Mouse (Mus musculus) kidney, postnatal 0 days (tissue): ENCODE data around the gene Iah1. TPM values are rescaled to one million over a fixed set of nuclear protein-coding genes. Genes with fewer than 3 reads are reported as not detected.

Source experiments
- ATAC-seq: fragments of 200-750 bp; cut with Nextera tagmentation; replicated peaks from 2 replicates; pipeline ENCODE4 v1.8.0; 2017; ENCODE audit warnings: low read depth, moderate number of reproducible peaks, moderate TSS enrichment, moderate library complexity; ENCODE audit not compliant: low FRiP score
- DNase-seq: peaks from one replicate; pipeline ENCODE4 v3.0.0-alpha.2; 2016; ENCODE audit warnings: low spot score
- H3K27ac ChIP-seq: fragments of 300-500 bp; sonication (generic); 2 replicates; pipeline ENCODE4 v1.5.1; 2014; ENCODE audit warnings: mild to moderate bottlenecking
- H3K27me3 ChIP-seq: fragments of 300-500 bp; sonication (generic); 2 replicates; pipeline ENCODE4 v1.6.1; 2014; ENCODE audit warnings: low read length, mixed read lengths; ENCODE audit not compliant: insufficient read depth
- H3K36me3 ChIP-seq: fragments of 300-500 bp; sonication (generic); 2 replicates; pipeline ENCODE4 v1.6.1; 2014; ENCODE audit warnings: low read length, mixed read lengths; ENCODE audit not compliant: insufficient read depth
- H3K4me1 ChIP-seq: fragments of 300-500 bp; sonication (generic); replicated peaks from 2 replicates; pipeline ENCODE4 v1.6.1; 2014; ENCODE audit warnings: antibody characterized with exemption, low read length, mixed read lengths; ENCODE audit not compliant: insufficient read depth
- H3K4me2 ChIP-seq: fragments of 300-500 bp; sonication (generic); 2 replicates; pipeline ENCODE4 v1.6.1; 2014; ENCODE audit warnings: mild to moderate bottlenecking, low read length, moderate library complexity, mixed read lengths
- H3K4me3 ChIP-seq: fragments of 300-500 bp; sonication (generic); replicated peaks from 2 replicates; pipeline ENCODE4 v1.5.1; 2014; ENCODE audit warnings: low read depth, low read length
- H3K9ac ChIP-seq: fragments of 300-500 bp; sonication (generic); 2 replicates; pipeline ENCODE4 v1.6.1; 2014; ENCODE audit warnings: low read depth, low read length
- H3K9me3 ChIP-seq: fragments of 300-500 bp; sonication (generic); replicated peaks from 2 replicates; pipeline ENCODE4 v1.6.1; 2016; ENCODE audit warnings: low read length, inconsistent platforms, mixed read lengths
- CTCF ChIP-seq: IDR thresholded peaks from 2 replicates; pipeline ENCODE4 v1.5.1; 2016; ENCODE audit warnings: antibody characterized with exemption, low read depth, mild to moderate bottlenecking, moderate library complexity
- WGBS: fragments of 180-500 bp; shearing (Covaris S2); extraction: QIAGEN DNeasy Blood & Tissue Kit; methylation state at CpG from one replicate; pipeline ENCODE4 v1.1.7; 2014; 5-methylcytosine and 5-hydroxymethylcytosine counted together
- polyA plus RNA-seq: library from polyadenylated mRNA; unstranded; fragments of >200 nt; fragmentation: Nextera tagmentation; extraction: Ambion mirVana; gene quantifications from 2 replicates; pipeline ENCODE4 v1.2.1, GENCODE M21; 2015

The Iah1 gene
- polyA plus RNA-seq, 1 experiment from 2014 or later: 150 TPM

GRCm38 (mm10) chr12:21362686-21363085 is 46.5 kb downstream of the Iah1 start:
- ATAC-seq: no peak
- Histone ChIP-seq H3K4me3 (no peak overlapping the region), H3K9ac (no peak overlapping the region), H3K9me3 (no peaks in the 10 kb centered on the region), H3K27me3 (no peaks in the 10 kb centered on the region), H3K4me1 (no peaks in the 10 kb centered on the region), H3K36me3 (no peaks in the 10 kb centered on the region), H3K27ac (no peak overlapping the region), H3K4me2 (no peak overlapping the region)
- no peak for DNase-seq
- no peak for TF ChIP-seq CTCF
- WGBS: 74% methylated on average over 2 of the region's 2 CpGs

- H3K9me3 ChIP-seq: no peaks in the 10 kb centered on the region
- H3K4me2 ChIP-seq: no peak overlapping the region
- H3K9ac ChIP-seq: no peak overlapping the region
- no peak for TF ChIP-seq CTCF
- no peaks in the 10 kb centered on the region for H3K4me1 ChIP-seq
- DNase-seq (no peak), ATAC-seq (no peak)
- H3K27ac ChIP-seq: no peak overlapping the region
- H3K27me3 ChIP-seq: no peaks in the 10 kb centered on the region
- no peaks in the 10 kb centered on the region for H3K36me3 ChIP-seq
- WGBS: 89% methylated on average over 3 of the region's 3 CpGs
- no peak overlapping the region for H3K4me3 ChIP-seq
These were observed 47.0 kb downstream of the Iah1 start for GRCm38 (mm10) chr12:21363195-21363594.

GRCm38 (mm10) chr12:21364624-21365435 is 48.6 kb downstream of the Iah1 start:
- Histone ChIP-seq H3K27me3 (no peaks in the 10 kb centered on the region), H3K4me1 (no peaks in the 10 kb centered on the region), H3K4me2 (no peak overlapping the region), H3K27ac (no peak overlapping the region), H3K4me3 (no peak overlapping the region), H3K9me3 (no peaks in the 10 kb centered on the region), H3K36me3 (no peaks in the 10 kb centered on the region), H3K9ac (no peak overlapping the region)
- no peak for TF ChIP-seq CTCF
- DNase-seq: no peak
- WGBS: 86% methylated on average over 10 of the region's 10 CpGs
- ATAC-seq: no peak

GRCm38 (mm10) chr12:21368376-21369086 is 52.3 kb downstream of the Iah1 start:
- 92% methylated on average over 9 of the region's 9 CpGs for WGBS
- Histone ChIP-seq H3K9ac (no peak overlapping the region), H3K4me2 (no peak overlapping the region), H3K36me3 (no peaks in the 10 kb centered on the region), H3K4me3 (no peak overlapping the region), H3K27ac (no peak overlapping the region), H3K4me1 (no peaks in the 10 kb centered on the region), H3K9me3 (no peaks in the 10 kb centered on the region), H3K27me3 (no peaks in the 10 kb centered on the region)
- ATAC-seq: no peak
- DNase-seq: no peak
- no peak for TF ChIP-seq CTCF

- Histone ChIP-seq H3K9me3 (no peaks in the 10 kb centered on the region), H3K4me3 (no peak overlapping the region), H3K4me1 (no peaks in the 10 kb centered on the region), H3K4me2 (no peak overlapping the region), H3K27me3 (no peaks in the 10 kb centered on the region), H3K36me3 (no peaks in the 10 kb centered on the region), H3K27ac (no peak overlapping the region), H3K9ac (no peak overlapping the region)
- DNase-seq (no peak), ATAC-seq (no peak)
- 95% methylated on average over 5 of the region's 5 CpGs for WGBS
- no peak for TF ChIP-seq CTCF
These were observed 52.9 kb downstream of the Iah1 start for GRCm38 (mm10) chr12:21369087-21369410.

DNA sequence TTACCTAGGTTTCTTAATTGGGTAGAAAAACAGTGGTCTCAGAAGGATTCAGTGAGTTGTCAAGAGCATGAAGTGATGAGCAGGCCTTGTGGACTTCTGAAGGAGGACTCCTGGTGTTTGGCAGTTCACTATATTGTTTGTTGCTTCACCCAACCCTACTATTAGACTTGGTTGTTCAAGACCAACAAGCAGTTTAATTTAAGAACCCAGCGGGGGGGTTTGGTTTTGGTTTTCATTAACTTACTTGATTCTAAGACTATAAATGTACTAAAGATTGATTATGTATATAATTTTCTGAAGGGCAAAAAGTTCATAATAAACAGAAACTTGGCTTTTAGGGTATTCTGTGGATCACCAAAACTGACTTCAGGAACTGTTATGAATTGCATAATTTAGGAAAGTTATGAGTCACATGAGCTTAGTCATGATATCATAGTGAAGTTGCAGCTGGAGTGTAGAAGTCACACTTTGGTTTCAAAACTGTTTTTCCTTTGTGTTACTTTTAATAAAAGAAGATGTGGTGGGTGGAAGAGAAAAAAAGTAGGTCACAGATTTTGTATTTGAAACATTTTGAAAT is 53.9 kb downstream of the Iah1 start:
- H3K27ac ChIP-seq: no peak overlapping the region
- H3K9ac ChIP-seq: no peak overlapping the region
- no peak overlapping the region for H3K4me3 ChIP-seq
- ATAC-seq (no peak), DNase-seq (no peak)
- no peak overlapping the region for H3K4me2 ChIP-seq
- 98% methylated on average over 1 of the region's 1 CpGs for WGBS
- H3K27me3 ChIP-seq: no peaks in the 10 kb centered on the region
- H3K9me3 ChIP-seq: no peaks in the 10 kb centered on the region
- no peaks in the 10 kb centered on the region for H3K36me3 ChIP-seq
- H3K4me1 ChIP-seq: no peaks in the 10 kb centered on the region
- TF ChIP-seq CTCF: no peak
